In the genomic region with DNA sequence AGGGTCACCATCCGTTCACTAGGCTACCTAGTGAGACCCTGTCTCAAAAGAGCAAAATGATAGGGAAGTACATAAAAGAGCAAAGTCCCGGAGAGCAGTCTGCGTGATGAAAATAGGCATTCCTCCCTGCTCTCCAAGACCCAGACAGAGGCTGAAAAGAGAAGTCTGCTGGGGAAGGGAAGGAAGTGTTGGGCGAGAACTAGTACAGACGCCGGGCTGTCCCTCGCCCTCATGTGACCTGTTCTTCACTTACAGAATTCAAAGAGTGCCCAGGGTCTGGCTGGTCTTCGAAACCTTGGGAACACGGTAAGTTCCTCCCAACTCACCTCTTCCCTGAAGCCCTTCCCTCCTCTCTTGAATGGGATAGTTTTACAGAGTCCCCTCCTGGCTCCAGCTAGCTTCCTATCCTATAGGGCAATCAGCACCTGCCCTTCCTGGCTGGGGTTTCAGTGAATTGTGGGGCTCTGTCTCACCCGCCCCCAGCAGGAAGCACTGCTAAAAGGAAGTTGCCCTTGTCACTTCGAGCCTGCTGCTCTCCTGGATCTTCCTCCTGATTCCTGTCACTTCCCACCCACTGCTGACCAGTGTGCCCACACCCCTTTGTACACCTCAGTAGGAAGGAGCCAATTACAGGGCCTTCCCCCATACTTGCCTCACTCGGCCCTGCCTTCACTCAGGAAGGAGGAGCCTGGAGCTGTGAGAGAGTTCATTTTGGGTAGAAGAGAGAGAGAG, we compare ENCODE assay signal across 11 mouse cellular contexts. TPM values are rescaled to one million over a fixed set of nuclear protein-coding genes. Genes with fewer than 3 reads are reported as not detected.
DNase-seq lines count a peak whose midpoint lies in the region; ATAC-seq and TF ChIP-seq lines count a peak whose summit lies in the region.
"Had no signal": no experiment of that assay in that cellular context is flagged by ENCODE, and none has a peak within 500 bp of the region (broad histone marks: within the 10 kb centered on the region; RNA-seq: fewer than 3 reads in every experiment).

No protein-coding gene starts in this region.

- no peak overlapping the region for H3K9ac ChIP-seq in liver, embryonic 13.5 days

- H3K4me3 ChIP-seq in bone marrow macrophage, adult 2 months (ENCODE audit: insufficient read depth, low read length) = peak overlapping the region; percentile 49
- no peak overlapping the region for H3K4me3 ChIP-seq in liver, embryonic 13.5 days (replicated peaks)
- H3K4me3 ChIP-seq: erythroblast, embryonic 14.5 days; limb, embryonic 13.5 days had no signal

- TF ChIP-seq POLR2A in bone marrow macrophage, adult 2 months (IDR thresholded peaks at IDR 0.05; ENCODE audit: borderline replicate concordance, low read depth, low read length) = no peak

- H3K4me2 ChIP-seq in liver, embryonic 13.5 days = peak overlapping the region; percentile 23; the same call in 1 of the 2 replicates

- no peaks in the 10 kb centered on the region for H3K9me3 ChIP-seq in liver, embryonic 13.5 days (replicated peaks)
- H3K9me3 ChIP-seq: limb, embryonic 13.5 days had no signal

- H3K36me3 ChIP-seq in liver, embryonic 13.5 days = 0 out of 2 replicates have a peak, but pooled peaks cover 7% of the 10 kb centered on the region

- intact Hi-C loops in gastrocnemius, postnatal 36 days (cut with DNase I) = no loop called here

- H3K27me3 ChIP-seq in liver, embryonic 13.5 days = peaks cover 40% of the 10 kb centered on the region

- H3K4me1 ChIP-seq in bone marrow macrophage, adult 2 months (ENCODE audit: control insufficient read depth, insufficient read depth, low read length) = peaks cover 24% of the 10 kb centered on the region
- H3K4me1 ChIP-seq in liver, embryonic 13.5 days (replicated peaks) = peaks cover 47% of the 10 kb centered on the region

- DNase-seq in lung, postnatal 36 days = peak; percentile 58
- no peak for DNase-seq in lung, postnatal 14 days
- no peak for DNase-seq in liver, embryonic 13.5 days
- peak; percentile 51 for DNase-seq in thymus, postnatal 25 days
- DNase-seq in cerebellum, adult 11-12 months = no peak
- DNase-seq in gastrocnemius, postnatal 36 days = no peak
- DNase-seq: cerebellum, adult 2 months had no signal

- 20% methylated on average over 12 of the region's 12 CpGs for WGBS in liver, embryonic 13.5 days (ENCODE audit: insufficient replicate concordance)

- H3K27ac ChIP-seq in bone marrow macrophage, adult 2 months (ENCODE audit: insufficient read depth, low read depth, low read length) = peak overlapping the region; percentile 96
- no peak overlapping the region for H3K27ac ChIP-seq in liver, embryonic 13.5 days
- H3K27ac ChIP-seq: limb, embryonic 13.5 days had no signal

- ATAC-seq in liver, embryonic 13.5 days (ENCODE audit: low read depth) = no peak
- ATAC-seq: midbrain, embryonic 16.5 days had no signal

- no peak for TF ChIP-seq CTCF in bone marrow macrophage, adult 2 months (IDR thresholded peaks at IDR 0.05; ENCODE audit: low read depth, low read length)

RNA-seq across cellular contexts. Expression of a gene that starts 12.5 kb away (rescaled TPM):
- not detected in 2 replicates for polyA plus RNA-seq in bone marrow macrophage, adult 2 months (2012; ENCODE audit: insufficient read depth, insufficient read length, missing spikeins)
- polyA plus RNA-seq in liver, embryonic 13.5 days (2015; fragmentation: Nextera tagmentation; extraction: Ambion mirVana) = not detected in 2 replicates
- not detected for total RNA-seq in gastrocnemius, postnatal 36 days (2021)
- polyA plus RNA-seq: erythroblast, embryonic 14.5 days had no signal

RNA-seq across cellular contexts. Expression of a gene that starts 18.0 kb away (rescaled TPM):
- not detected in 2 replicates for polyA plus RNA-seq in bone marrow macrophage, adult 2 months (2012; ENCODE audit: insufficient read depth, insufficient read length, missing spikeins)
- polyA plus RNA-seq in liver, embryonic 13.5 days (2015; fragmentation: Nextera tagmentation; extraction: Ambion mirVana) = 0.17 and 0.20 TPM in 2 replicates
- total RNA-seq in gastrocnemius, postnatal 36 days (2021) = 1 to 10 TPM; 6.7 to 9.6 TPM

RNA-seq across cellular contexts. Expression of a gene that starts 22.2 kb away (rescaled TPM):
- 3.2 and 4.3 TPM in 2 replicates for polyA plus RNA-seq in bone marrow macrophage, adult 2 months (2012; ENCODE audit: insufficient read depth, insufficient read length, missing spikeins)
- polyA plus RNA-seq in liver, embryonic 13.5 days (2015; fragmentation: Nextera tagmentation; extraction: Ambion mirVana) = 1.8 and 3.0 TPM in 2 replicates
- 100 to 1,000 TPM; 236 to 254 TPM for total RNA-seq in gastrocnemius, postnatal 36 days (2021)
- polyA plus RNA-seq: erythroblast, embryonic 14.5 days had no signal

RNA-seq across cellular contexts. Expression of a gene that starts 24.3 kb away (rescaled TPM):
- polyA plus RNA-seq in bone marrow macrophage, adult 2 months (2012; ENCODE audit: insufficient read depth, insufficient read length, missing spikeins) = not detected in 2 replicates
- 0.05 TPM in 1 of 2 replicates, not detected in the other for polyA plus RNA-seq in liver, embryonic 13.5 days (2015; fragmentation: Nextera tagmentation; extraction: Ambion mirVana)
- total RNA-seq in gastrocnemius, postnatal 36 days (2021) = 1 to 10 TPM in 1 of 2 experiments, under 1 TPM in 1; 0.57 to 1.3 TPM
- polyA plus RNA-seq: erythroblast, embryonic 14.5 days had no signal

RNA-seq across cellular contexts. Expression of a gene that starts 24.3 kb away (rescaled TPM):
- polyA plus RNA-seq in bone marrow macrophage, adult 2 months (2012; ENCODE audit: insufficient read depth, insufficient read length, missing spikeins) = 24.2 and 25.0 TPM in 2 replicates
- 36.9 and 38.7 TPM in 2 replicates for polyA plus RNA-seq in liver, embryonic 13.5 days (2015; fragmentation: Nextera tagmentation; extraction: Ambion mirVana)
- 1 to 10 TPM; 2.1 to 3.6 TPM for total RNA-seq in gastrocnemius, postnatal 36 days (2021)

Comparison
In these comparisons a context has a peak if more than half of its experiments do, and no peak if none do; other contexts are left out.
1. DNase-seq: peak in lung, postnatal 36 days (single experiment) and thymus, postnatal 25 days (single experiment); none in lung, postnatal 14 days (single experiment), liver, embryonic 13.5 days (single experiment), cerebellum, adult 11-12 months (single experiment) and gastrocnemius, postnatal 36 days (0 of 2).